Mouse (Mus musculus): ENCODE measurements around the gene Ccnl1.

DNA sequence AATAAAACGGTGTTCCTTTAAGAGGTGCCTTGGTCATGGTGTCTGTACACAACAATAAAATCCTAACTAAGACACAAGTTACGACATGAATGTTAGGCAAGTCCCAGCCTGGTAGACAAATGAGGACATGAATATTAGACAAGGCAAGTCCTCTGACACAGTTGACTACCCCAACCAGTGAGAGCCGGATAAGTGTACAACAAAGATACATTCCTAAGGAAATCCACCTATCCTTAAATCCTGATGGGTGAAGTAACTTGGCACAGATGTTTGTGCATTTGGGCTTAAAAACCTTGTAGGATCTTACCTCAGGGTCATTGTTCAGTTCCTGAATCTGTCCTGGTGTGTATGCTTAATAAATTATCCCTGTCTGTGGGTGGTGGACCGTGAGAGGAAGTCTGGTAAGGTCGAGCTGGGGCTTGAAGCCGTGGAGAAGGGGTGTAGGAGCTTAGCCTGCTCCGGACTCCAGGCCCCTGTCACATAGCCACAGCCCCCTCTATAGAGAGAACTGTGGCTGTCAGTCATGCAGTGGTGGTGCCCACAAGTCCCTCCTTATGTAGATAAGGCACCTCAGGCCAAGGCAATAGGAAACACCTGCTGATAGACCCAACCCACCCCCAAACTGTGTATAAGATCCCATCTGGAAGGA lies 39.4 kb upstream of the Ccnl1 start:
- no peak for TF ChIP-seq POLR2A (IDR thresholded peaks at IDR 0.05; ENCODE audit: insufficient read depth, low read depth, low read length)
- no peak for TF ChIP-seq CTCF (IDR thresholded peaks at IDR 0.05)

Measured in heart, adult 2 months (tissue).